Mouse (Mus musculus) erythroblast, adult 5-6 weeks (primary cell): ENCODE data around the gene Ube2v1. TPM values are rescaled to one million over a fixed set of nuclear protein-coding genes. Genes with fewer than 3 reads are reported as not detected.

ENCODE experiments used
- ATAC-seq: replicated peaks from 2 replicates; pipeline ENCODE4 v1.8.0; 2016; ENCODE audit warnings: moderate number of reproducible peaks, mild to moderate bottlenecking, moderate TSS enrichment, inconsistent platforms; ENCODE audit not compliant: poor library complexity, low FRiP score, severe bottlenecking
- total RNA-seq, 2 experiments: library from RNA; stranded (forward) in 1 of 2; stranded (reverse) in 1 of 2; fragments of 150-400 nt in 1 of 2; fragments of 200-764, 138-1000 nt in 1 of 2; gene quantifications; 2 replicates each; pipeline versions ENCODE4 v1.2.3 to v1.2.4; 2015 to 2017; ENCODE audit warnings: low replicate concordance in 2 of 2

The Ube2v1 gene
- total RNA-seq, 2 experiments from 2014 or later: 134 to 150 TPM

DNA sequence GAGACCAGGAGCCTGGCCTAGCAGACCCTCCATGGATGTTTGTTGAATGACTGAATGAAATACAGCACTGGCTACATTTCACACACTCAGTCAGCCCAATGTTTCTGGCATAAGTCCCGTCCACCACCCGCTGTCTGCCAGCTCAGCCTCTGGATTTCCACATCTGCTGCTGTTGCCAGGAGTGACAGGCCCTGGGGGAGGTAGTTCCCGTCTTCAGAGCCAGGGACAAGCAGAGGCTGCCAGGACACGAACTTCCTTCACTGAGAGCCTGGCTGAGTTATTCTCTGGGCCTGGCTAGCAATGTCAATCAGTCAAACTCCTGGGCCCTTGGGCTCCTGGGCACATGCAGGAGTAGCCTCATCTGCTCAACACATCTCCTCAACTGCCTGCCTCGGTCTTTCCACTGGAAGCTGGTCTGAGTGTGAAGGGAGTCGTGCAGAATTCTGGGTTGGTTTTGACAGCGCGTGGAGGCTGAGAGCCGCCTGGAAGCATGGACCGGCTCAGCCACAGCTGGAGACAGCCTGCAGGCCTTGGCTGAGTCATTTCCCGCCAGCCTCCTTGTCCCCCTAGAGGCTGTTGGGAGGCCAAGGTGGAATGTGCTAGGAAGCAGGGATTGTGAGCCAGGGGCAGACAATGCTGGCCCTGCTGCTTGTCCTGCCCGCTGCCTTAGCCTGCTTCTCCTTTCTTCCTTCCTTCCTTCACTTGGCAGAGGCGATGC, 61.8 kb downstream of the Ube2v1 start:
- ATAC-seq: no peak

- ATAC-seq: no peak
Observed at GRCm38 (mm10) chr2:167568112-167568511, 63.8 kb downstream of the Ube2v1 start.

DNA sequence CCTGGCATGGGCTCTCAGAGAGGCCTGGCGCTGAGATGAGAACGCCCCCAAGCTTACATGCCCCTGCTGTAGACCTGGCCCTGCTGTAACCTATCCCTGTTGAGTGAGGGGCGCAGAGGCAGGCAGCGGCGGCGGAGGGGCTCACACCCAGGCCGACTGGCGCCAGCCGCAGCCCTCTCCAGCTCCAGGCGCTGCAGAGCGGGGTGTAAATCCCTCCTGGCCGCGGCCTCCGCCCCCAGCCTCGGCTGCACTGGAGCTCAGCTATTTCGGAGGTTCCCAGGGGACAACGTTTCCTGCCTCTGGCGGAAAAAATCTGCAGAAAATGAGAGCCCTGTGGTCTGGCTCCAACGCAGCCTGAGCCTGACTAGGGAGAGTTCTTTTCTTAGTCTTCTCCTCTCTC, 66.2 kb downstream of the Ube2v1 start:
- no peak for ATAC-seq

DNA sequence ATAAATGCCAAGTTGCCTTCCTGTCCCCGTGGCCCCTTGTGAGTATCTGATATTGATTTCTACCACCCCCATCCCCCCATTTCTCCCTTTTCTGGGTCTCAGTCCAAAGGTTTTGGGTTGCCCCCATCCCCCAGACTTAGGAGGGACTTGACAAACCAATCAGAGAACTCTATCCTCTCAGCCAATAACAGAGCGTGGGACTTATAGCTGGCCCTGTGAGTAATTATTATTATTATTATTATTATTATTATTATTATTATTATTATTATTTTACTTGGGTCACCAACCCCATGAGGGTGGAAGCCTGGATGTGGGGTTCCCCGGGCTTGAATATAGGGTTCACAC, 66.6 kb downstream of the Ube2v1 start:
- no peak for ATAC-seq

DNA sequence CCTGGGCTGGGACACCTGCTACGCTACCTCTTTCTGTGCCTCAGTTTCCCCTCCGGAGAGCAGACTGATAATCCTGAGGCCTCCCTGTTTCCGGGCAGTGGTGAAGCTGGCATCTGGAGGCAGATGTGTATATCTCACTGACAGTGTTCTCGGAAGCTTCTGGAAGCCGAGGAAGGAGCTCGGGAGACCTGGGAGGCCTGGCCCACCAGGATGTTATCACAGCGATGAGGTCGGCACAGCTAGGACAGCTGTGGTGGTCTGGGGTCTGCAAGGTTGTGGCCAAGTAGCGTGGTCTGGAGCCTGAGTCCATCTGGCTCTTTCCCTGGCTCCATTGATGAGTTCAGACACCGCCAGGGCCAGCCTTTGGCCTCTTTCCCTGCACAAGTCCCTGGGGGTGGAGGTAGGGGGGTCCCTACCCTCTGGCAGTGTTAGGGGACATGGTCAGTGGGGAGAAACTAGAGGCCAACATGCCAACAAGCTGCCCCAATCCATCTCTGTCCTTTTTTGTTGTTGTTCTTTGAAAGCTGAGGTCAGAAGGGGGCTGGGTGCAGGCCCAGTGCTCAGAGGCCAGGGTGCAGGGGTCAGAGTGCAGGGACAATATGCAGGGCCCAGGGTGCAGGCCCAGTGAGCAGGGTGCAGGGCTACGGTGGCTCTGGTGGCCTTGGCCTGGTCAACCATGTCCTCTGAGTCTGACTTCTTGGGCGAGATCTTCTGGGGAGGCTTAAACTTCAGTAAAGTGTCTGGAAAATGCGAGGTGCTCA, 67.2 kb downstream of the Ube2v1 start:
- ATAC-seq: no peak

DNA sequence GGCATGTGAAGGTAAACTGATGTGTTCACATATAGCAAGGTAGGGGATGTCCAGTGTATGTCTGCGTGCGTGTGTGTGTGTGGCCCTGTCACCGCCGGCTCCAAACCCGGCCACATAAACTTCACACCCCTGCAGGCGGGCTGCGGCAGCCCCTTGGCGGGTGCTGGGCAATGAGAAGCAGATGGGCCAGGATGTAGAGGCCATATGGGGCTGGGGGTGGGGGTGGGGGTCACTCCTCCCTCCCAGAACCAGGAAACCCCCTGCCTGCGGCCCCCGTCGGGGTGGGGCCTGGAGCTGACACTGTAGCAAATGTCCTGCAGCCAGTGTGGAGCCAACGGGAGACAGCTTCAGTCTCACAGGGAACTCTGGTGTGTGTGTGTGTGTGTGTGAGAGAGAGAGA, 68.2 kb downstream of the Ube2v1 start:
- no peak for ATAC-seq

GRCm38 (mm10) chr2:167563035-167563434, 68.9 kb downstream of the Ube2v1 start:
- ATAC-seq: no peak

- ATAC-seq: no peak
Observed at GRCm38 (mm10) chr2:167562101-167562500, 69.8 kb downstream of the Ube2v1 start.

- ATAC-seq: no peak
Observed at GRCm38 (mm10) chr2:167559413-167559812, 72.5 kb downstream of the Ube2v1 start.

Other genes with a start within 250 kb of the Ube2v1 start
- gene Slc9a8, start 210.4 kb downstream of the Ube2v1 start, total RNA-seq (2015; ENCODE audit: low replicate concordance): 123 and 129 TPM in 2 replicates
- gene Slc9a8, start 210.4 kb downstream of the Ube2v1 start, total RNA-seq (2017; ENCODE audit: low replicate concordance): 111 and 194 TPM in 2 replicates
- 39.6 and 41.6 TPM in 2 replicates for gene Rnf114, start 139.4 kb downstream of the Ube2v1 start, total RNA-seq (2015; ENCODE audit: low replicate concordance)
- gene Rnf114, start 139.4 kb downstream of the Ube2v1 start, total RNA-seq (2017; ENCODE audit: low replicate concordance): 32.3 and 41.5 TPM in 2 replicates
- 6.1 and 9.4 TPM in 2 replicates for gene Spata2, start 139.2 kb downstream of the Ube2v1 start, total RNA-seq (2015; ENCODE audit: low replicate concordance)
- gene Spata2, start 139.2 kb downstream of the Ube2v1 start, total RNA-seq (2017; ENCODE audit: low replicate concordance): 6.3 and 7.6 TPM in 2 replicates
- gene Snai1, start 93.9 kb downstream of the Ube2v1 start, total RNA-seq (2015; ENCODE audit: low replicate concordance): not detected in 2 replicates
- gene Snai1, start 93.9 kb downstream of the Ube2v1 start, total RNA-seq (2017; ENCODE audit: low replicate concordance): 0.70 TPM in 1 of 2 replicates, not detected in the other
- not detected in 2 replicates for gene Gm20431, start 29.4 kb upstream of the Ube2v1 start, total RNA-seq (2015; ENCODE audit: low replicate concordance)
- not detected in 2 replicates for gene Gm20431, start 29.4 kb upstream of the Ube2v1 start, total RNA-seq (2017; ENCODE audit: low replicate concordance)
- gene Cebpb, start 56.8 kb upstream of the Ube2v1 start, total RNA-seq (2015; ENCODE audit: low replicate concordance): 8.8 and 9.0 TPM in 2 replicates
- gene Cebpb, start 56.8 kb upstream of the Ube2v1 start, total RNA-seq (2017; ENCODE audit: low replicate concordance): 7.3 and 14.8 TPM in 2 replicates
- 19.6 and 20.8 TPM in 2 replicates for gene Tmem189, start 57.7 kb upstream of the Ube2v1 start, total RNA-seq (2015; ENCODE audit: low replicate concordance)
- 23.7 and 52.9 TPM in 2 replicates for gene Tmem189, start 57.7 kb upstream of the Ube2v1 start, total RNA-seq (2017; ENCODE audit: low replicate concordance)